Mouse (Mus musculus) adrenal gland, postnatal 10 days (tissue): ENCODE data around the gene Zfp275. TPM values are rescaled to one million over a fixed set of nuclear protein-coding genes. Genes with fewer than 3 reads are reported as not detected.
"Not testable (repeated sequence)": the region's sequence is repeated elsewhere in the genome, so short reads cannot be mapped to it uniquely, and the experiment has no call there.

Source experiments
- DNase-seq: peaks from one replicate; pipeline ENCODE4 v3.0.0; 2021; ENCODE audit warnings: mixed read lengths
- long read RNA-seq, 2 experiments: library from polyadenylated mRNA; stranded (forward); transcript quantifications; one replicate each; pipeline ENCODE4 v2.0.0; 2021
- total RNA-seq, 2 experiments: library from RNA; stranded (reverse); gene quantifications; 2 replicates each; pipeline ENCODE4 v1.2.3; 2021

The Zfp275 gene
- total RNA-seq = 10 to 100 TPM; 15.3 to 18.7 TPM
- long read RNA-seq, experiment 1, partial matches to known transcripts = 0 of 1 reads
- long read RNA-seq, experiment 1, other reads (novel, unspliced or antisense) = 1 of 1 reads
- long read RNA-seq, experiment 2, partial matches to known transcripts = 0 of 2 reads
- long read RNA-seq, experiment 2, other reads (novel, unspliced or antisense) = 2 of 2 reads

- peak; percentile 84 for DNase-seq
These were observed at the start of gene Zfp275 for GRCm38 (mm10) chrX:73342483-73342895. TSS of gene Zfp275 (plus strand) at chrX:73342621.

GRCm38 (mm10) chrX:73292876-73293275 lies 49.5 kb upstream of the Zfp275 start, which contains the start of the genes Xlr5a and Xlr5c:
TSS of gene Xlr5a (minus strand) at chrX:73292976.
TSS of gene Xlr5c (minus strand) at chrX:73292976.
- DNase-seq = not testable (repeated sequence)

- not testable (repeated sequence) for DNase-seq
These were observed 46.7 kb upstream of the Zfp275 start for GRCm38 (mm10) chrX:73295745-73296144.

- DNase-seq = peak; percentile 44
These were observed 29.9 kb upstream of the Zfp275 start for GRCm38 (mm10) chrX:73312522-73312921.

- DNase-seq = no peak
These were observed 21.4 kb upstream of the Zfp275 start for GRCm38 (mm10) chrX:73321029-73321428.

- DNase-seq = no peak
These were observed 15.2 kb upstream of the Zfp275 start for GRCm38 (mm10) chrX:73327215-73327614.

- DNase-seq = no peak
These were observed 8.9 kb upstream of the Zfp275 start for GRCm38 (mm10) chrX:73333548-73333947.

GRCm38 (mm10) chrX:73336740-73337139 lies 5.7 kb upstream of the Zfp275 start, which contains the start of gene Gm45015:
TSS of gene Gm45015 (minus strand) at chrX:73336840.
- DNase-seq = no peak

- no peak for DNase-seq
These were observed 948 bp upstream of the Zfp275 start for GRCm38 (mm10) chrX:73341473-73341872.

GRCm38 (mm10) chrX:73342068-73342467 lies 353 bp upstream of the Zfp275 start:
- DNase-seq = no peak

- DNase-seq = no peak
These were observed 717 bp downstream of the Zfp275 start for GRCm38 (mm10) chrX:73342941-73343735.

GRCm38 (mm10) chrX:73343802-73344201 lies 1.4 kb downstream of the Zfp275 start:
- DNase-seq = no peak

GRCm38 (mm10) chrX:73344346-73344745 lies 1.9 kb downstream of the Zfp275 start:
- DNase-seq = no peak

- no peak for DNase-seq
These were observed 13.7 kb downstream of the Zfp275 start for GRCm38 (mm10) chrX:73356163-73356562.

GRCm38 (mm10) chrX:73356719-73357118 lies 14.3 kb downstream of the Zfp275 start:
- DNase-seq = no peak

GRCm38 (mm10) chrX:73363291-73363690 lies 20.9 kb downstream of the Zfp275 start:
- no peak for DNase-seq

GRCm38 (mm10) chrX:73384419-73384818 lies 42.0 kb downstream of the Zfp275 start:
- DNase-seq = no peak

GRCm38 (mm10) chrX:73384924-73385323 lies 42.5 kb downstream of the Zfp275 start:
- DNase-seq = no peak

- no peak for DNase-seq
These were observed 49.1 kb downstream of the Zfp275 start for GRCm38 (mm10) chrX:73391481-73391880.

- peak; percentile 32 for DNase-seq
These were observed 54.0 kb downstream of the Zfp275 start for GRCm38 (mm10) chrX:73396446-73396845.

- DNase-seq = not testable (repeated sequence)
These were observed 56.2 kb downstream of the Zfp275 start, which contains the start of gene Gm18336 for GRCm38 (mm10) chrX:73398636-73399035. TSS of gene Gm18336 (minus strand) at chrX:73398736.

GRCm38 (mm10) chrX:73400951-73401350 lies 58.5 kb downstream of the Zfp275 start:
- DNase-seq = no peak

GRCm38 (mm10) chrX:73401616-73402015 lies 59.2 kb downstream of the Zfp275 start:
- no peak for DNase-seq
